9 mouse cellular contexts compared by ENCODE assay signal in the genomic region with DNA sequence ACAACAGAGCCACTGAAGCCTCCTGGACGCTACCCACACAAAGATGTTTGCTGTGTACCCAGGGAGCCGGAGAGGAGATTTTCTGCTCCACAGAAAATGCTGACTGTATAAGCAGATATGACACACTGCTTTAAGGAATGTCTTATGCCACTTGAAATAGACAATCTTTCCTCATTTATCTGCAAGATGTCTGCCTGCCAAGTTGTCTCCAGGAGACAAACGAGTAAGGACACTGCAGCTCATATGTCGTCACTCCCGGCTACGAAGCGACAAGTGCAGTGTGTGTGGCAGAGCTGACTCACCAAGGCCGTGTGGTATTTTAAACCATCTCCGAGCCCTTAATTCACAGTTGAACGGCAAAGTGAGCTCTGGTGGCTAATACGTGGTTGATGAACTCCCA. TPM values are rescaled to one million over a fixed set of nuclear protein-coding genes. Genes with fewer than 3 reads are reported as not detected.
DNase-seq lines count a peak whose midpoint lies in the region; ATAC-seq and TF ChIP-seq lines count a peak whose summit lies in the region.
"Had no signal": no experiment of that assay in that cellular context is flagged by ENCODE, and none has a peak within 500 bp of the region (broad histone marks: within the 10 kb centered on the region; RNA-seq: fewer than 3 reads in every experiment).

No protein-coding gene starts in this region.

- peaks cover 29% of the 10 kb centered on the region for H3K4me1 ChIP-seq in bone marrow macrophage, adult 2 months (ENCODE audit: control insufficient read depth, insufficient read depth, low read length)
- peaks cover 29% of the 10 kb centered on the region for H3K4me1 ChIP-seq in heart, embryonic 15.5 days (replicated peaks)
- H3K4me1 ChIP-seq in midbrain, embryonic 15.5 days = peaks cover 20% of the 10 kb centered on the region

- no peaks in the 10 kb centered on the region for H3K9me3 ChIP-seq in heart, embryonic 15.5 days (replicated peaks)
- no peaks in the 10 kb centered on the region for H3K9me3 ChIP-seq in midbrain, embryonic 15.5 days

- H3K4me2 ChIP-seq in heart, embryonic 15.5 days = no peak overlapping the region
- no peak overlapping the region for H3K4me2 ChIP-seq in midbrain, embryonic 15.5 days

- no peaks in the 10 kb centered on the region for H3K27me3 ChIP-seq in heart, embryonic 15.5 days
- H3K27me3 ChIP-seq in midbrain, embryonic 15.5 days (replicated peaks) = no peaks in the 10 kb centered on the region

- peak; percentile 37; the same call in 1 of the 2 replicates for ATAC-seq in heart, embryonic 15.5 days (replicated peaks; ENCODE audit: insufficient number of reproducible peaks, insufficient read depth, low FRiP score, low read depth)
- ATAC-seq in midbrain, embryonic 15.5 days (replicated peaks) = no peak
- ATAC-seq in megakaryocyte progenitor cell, adult 5-6 weeks (replicated peaks; ENCODE audit: poor library complexity) = no peak

- H3K9ac ChIP-seq in heart, embryonic 15.5 days = no peak overlapping the region
- no peak overlapping the region for H3K9ac ChIP-seq in midbrain, embryonic 15.5 days

- no peak for TF ChIP-seq CTCF in bone marrow macrophage, adult 2 months (IDR thresholded peaks at IDR 0.05; ENCODE audit: low read depth, low read length)

- H3K36me3 ChIP-seq in heart, embryonic 15.5 days = no peaks in the 10 kb centered on the region
- no peaks in the 10 kb centered on the region for H3K36me3 ChIP-seq in midbrain, embryonic 15.5 days (replicated peaks)

- H3K27ac ChIP-seq in bone marrow macrophage, adult 2 months (ENCODE audit: insufficient read depth, low read depth, low read length) = peak overlapping the region; percentile 52
- H3K27ac ChIP-seq in heart, embryonic 15.5 days = peak overlapping the region; percentile 65
- no peak overlapping the region for H3K27ac ChIP-seq in midbrain, embryonic 15.5 days
- H3K27ac ChIP-seq: macrophage had no signal

- peak; percentile 43 for DNase-seq in layer of hippocampus, adult 11-12 months (ENCODE audit: low spot score)
- DNase-seq in layer of hippocampus, postnatal 25 days (ENCODE audit: extremely low spot score in 1 of 2, low spot score in 1 of 2) = no peak
- DNase-seq in right cerebral cortex, postnatal 14 days = peak; percentile 37
- DNase-seq in T-cell, adult 2 months (ENCODE audit: low spot score) = no peak

- peak overlapping the region; percentile 3 for H3K4me3 ChIP-seq in bone marrow macrophage, adult 2 months (ENCODE audit: insufficient read depth, low read length)
- no peak overlapping the region for H3K4me3 ChIP-seq in heart, embryonic 15.5 days
- no peak overlapping the region for H3K4me3 ChIP-seq in midbrain, embryonic 15.5 days

- TF ChIP-seq POLR2A in bone marrow macrophage, adult 2 months (IDR thresholded peaks at IDR 0.05; ENCODE audit: borderline replicate concordance, low read depth, low read length) = no peak

- 33% methylated on average over 11 of the region's 11 CpGs for WGBS in heart, embryonic 15.5 days
- WGBS in midbrain, embryonic 15.5 days = 75% methylated on average over 11 of the region's 11 CpGs

RNA-seq across cellular contexts. Expression of a gene that starts 36.2 kb away (rescaled TPM):
- total RNA-seq in layer of hippocampus, postnatal 25 days (2021) = 1,000 to 10,000 TPM; 1,211 to 1,267 TPM
- 386 and 390 TPM in 2 replicates for polyA plus RNA-seq in bone marrow macrophage, adult 2 months (2012; ENCODE audit: insufficient read depth, insufficient read length, missing spikeins)
- 169 and 183 TPM in 2 replicates for polyA plus RNA-seq in heart, embryonic 15.5 days (2015; fragmentation: Nextera tagmentation; extraction: Ambion mirVana)
- 413 and 416 TPM in 2 replicates for polyA plus RNA-seq in midbrain, embryonic 15.5 days (2015; fragmentation: Nextera tagmentation; extraction: Ambion mirVana)
- total RNA-seq in megakaryocyte progenitor cell, adult 5-6 weeks (2015) = 109 and 111 TPM in 2 replicates
- total RNA-seq in megakaryocyte progenitor cell, adult 5-6 weeks (2017) = 114 and 137 TPM in 2 replicates

Comparison
In these comparisons a context has a peak if more than half of its experiments do, and no peak if none do; other contexts are left out.
1. DNase-seq: peak in layer of hippocampus, adult 11-12 months (single experiment) and right cerebral cortex, postnatal 14 days (single experiment); none in layer of hippocampus, postnatal 25 days (0 of 2) and T-cell, adult 2 months (single experiment).